Mouse (Mus musculus) neural tube, embryonic 15.5 days (tissue): ENCODE measurements around the gene Fignl1. TPM values are rescaled to one million over a fixed set of nuclear protein-coding genes. Genes with fewer than 3 reads are reported as not detected.

ENCODE experiments used
- ATAC-seq: fragments of 200-750 bp; cut with Nextera tagmentation; 2 replicates; pipeline ENCODE4 v1.8.0; 2017; ENCODE audit warnings: mild to moderate bottlenecking, moderate TSS enrichment, moderate library complexity; ENCODE audit not compliant: low FRiP score
- H3K27ac ChIP-seq: fragments of 300-500 bp; sonication (generic); replicated peaks from 2 replicates; pipeline ENCODE4 v1.5.1; 2015; ENCODE audit warnings: mild to moderate bottlenecking, inconsistent platforms
- H3K27me3 ChIP-seq: fragments of 300-500 bp; sonication (generic); replicated peaks from 2 replicates; pipeline ENCODE4 v1.6.1; 2015; ENCODE audit warnings: inconsistent platforms
- H3K36me3 ChIP-seq: fragments of 300-500 bp; sonication (generic); 2 replicates; pipeline ENCODE4 v1.6.1; 2015; ENCODE audit warnings: inconsistent platforms
- H3K4me1 ChIP-seq: fragments of 300-500 bp; sonication (generic); 2 replicates; pipeline ENCODE4 v1.6.1; 2015; ENCODE audit warnings: inconsistent platforms
- H3K4me2 ChIP-seq: fragments of 300-500 bp; sonication (generic); 2 replicates; pipeline ENCODE4 v1.6.1; 2015; ENCODE audit warnings: inconsistent platforms, mild to moderate bottlenecking, moderate library complexity
- H3K4me3 ChIP-seq: fragments of 300-500 bp; sonication (generic); replicated peaks from 2 replicates; pipeline ENCODE4 v1.5.1; 2015; ENCODE audit warnings: mild to moderate bottlenecking, inconsistent platforms
- H3K9ac ChIP-seq: fragments of 300-500 bp; sonication (generic); replicated peaks from 2 replicates; pipeline ENCODE4 v1.6.1; 2015; ENCODE audit warnings: mild to moderate bottlenecking, inconsistent platforms
- H3K9me3 ChIP-seq: fragments of 300-500 bp; sonication (generic); replicated peaks from 2 replicates; pipeline ENCODE4 v1.6.1; 2016; ENCODE audit warnings: inconsistent platforms
- WGBS: fragments of 180-500 bp; shearing (Covaris S2); methylation state at CpG from one replicate; pipeline ENCODE4 v1.1.7; 2015; ENCODE audit warnings: mixed read lengths; 5-methylcytosine and 5-hydroxymethylcytosine counted together
- polyA plus RNA-seq: library from polyadenylated mRNA; unstranded; fragments of >200 nt; fragmentation: Nextera tagmentation; extraction: Ambion mirVana; gene quantifications from 2 replicates; pipeline ENCODE4 v1.2.1, GENCODE M21; 2015

The Fignl1 gene
- polyA plus RNA-seq, 1 experiment from 2014 or later, result 8.7 TPM

DNA sequence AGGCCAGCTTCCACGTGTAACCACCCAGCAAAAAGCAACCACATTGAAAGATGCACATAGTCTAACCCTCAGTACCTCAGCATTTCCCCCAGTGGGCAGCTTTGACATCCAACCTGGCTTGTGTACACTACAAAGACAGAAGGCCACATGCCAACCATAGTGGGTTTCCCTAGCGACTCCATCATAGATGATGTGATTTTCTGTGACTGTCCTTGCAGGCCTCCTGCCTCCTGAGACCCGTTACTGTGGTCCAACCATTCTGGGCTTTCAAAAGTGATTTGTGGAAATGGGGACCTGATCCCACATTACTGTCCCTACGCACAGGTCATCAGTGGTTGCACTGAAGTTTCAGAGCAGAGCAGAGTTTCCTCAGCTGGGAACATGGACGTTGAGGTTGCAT, 33.9 kb downstream of the Fignl1 start:
- Histone ChIP-seq H3K27me3 (no peaks in the 10 kb centered on the region), H3K4me2 (no peak overlapping the region), H3K4me3 (no peak overlapping the region), H3K27ac (no peak overlapping the region), H3K9ac (no peak overlapping the region), H3K4me1 (no peaks in the 10 kb centered on the region), H3K9me3 (no peaks in the 10 kb centered on the region), H3K36me3 (no peaks in the 10 kb centered on the region)
- no peak for ATAC-seq
- WGBS, result 92% methylated on average over 5 of the region's 5 CpGs

DNA sequence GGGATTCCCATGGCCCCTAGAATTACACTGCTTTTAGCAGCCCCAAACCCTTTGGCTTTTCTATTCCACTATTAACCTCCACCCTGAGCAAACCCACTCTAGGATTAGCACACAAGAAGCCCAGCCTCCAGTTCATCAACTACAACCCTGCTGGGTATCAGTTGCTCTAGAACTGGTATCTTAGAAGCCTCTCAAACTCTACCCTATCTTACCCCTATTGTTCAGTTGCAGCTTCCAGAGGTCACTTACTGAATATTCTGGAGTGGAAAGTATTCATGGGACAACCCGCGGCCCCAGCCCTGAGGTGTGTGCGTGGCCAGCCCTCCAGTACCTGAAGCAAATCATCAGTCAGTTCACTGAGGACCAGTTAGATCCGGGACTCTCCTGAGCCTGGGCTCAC, 34.4 kb downstream of the Fignl1 start:
- Histone ChIP-seq H3K9me3 (no peaks in the 10 kb centered on the region), H3K27ac (no peak overlapping the region), H3K4me3 (no peak overlapping the region), H3K36me3 (no peaks in the 10 kb centered on the region), H3K4me1 (no peaks in the 10 kb centered on the region), H3K4me2 (no peak overlapping the region), H3K9ac (no peak overlapping the region), H3K27me3 (no peaks in the 10 kb centered on the region)
- no peak for ATAC-seq
- 90% methylated on average over 4 of the region's 4 CpGs for WGBS

- ATAC-seq, result no peak
- 94% methylated on average over 4 of the region's 4 CpGs for WGBS
Observed at GRCm38 (mm10) chr11:11772196-11772595, 36.6 kb downstream of the Fignl1 start.

DNA sequence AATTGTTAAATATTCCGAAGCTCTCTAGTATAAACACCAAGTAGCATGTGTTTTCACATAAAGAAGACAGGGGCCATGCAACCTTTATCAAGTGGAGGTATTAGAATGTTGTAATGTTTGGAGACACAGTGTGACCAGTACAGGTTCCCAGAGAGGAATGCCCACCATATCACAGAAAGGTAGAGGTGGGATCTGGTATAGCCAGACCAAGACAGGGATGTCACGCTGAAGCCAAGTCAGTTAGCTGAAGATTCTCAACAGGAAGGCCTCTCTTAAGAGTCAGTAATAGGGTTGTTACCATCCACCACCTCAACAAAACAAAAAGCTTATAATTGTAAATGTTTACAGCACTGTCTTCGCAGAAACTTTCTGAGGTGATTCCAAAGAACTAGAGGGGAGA, 38.1 kb downstream of the Fignl1 start:
- H3K4me2 ChIP-seq, result no peak overlapping the region
- WGBS, result 87% methylated on average over 3 of the region's 3 CpGs
- no peak for ATAC-seq

More at GRCm38 (mm10) chr11:11772196-11772595, 36.6 kb downstream of the Fignl1 start:
- H3K9me3 ChIP-seq, result no peaks in the 10 kb centered on the region
- H3K4me1 ChIP-seq, result no peaks in the 10 kb centered on the region
- H3K36me3 ChIP-seq, result no peaks in the 10 kb centered on the region
- no peak overlapping the region for H3K9ac ChIP-seq
- H3K27me3 ChIP-seq, result no peaks in the 10 kb centered on the region
- H3K27ac ChIP-seq, result no peak overlapping the region
- no peak overlapping the region for H3K4me3 ChIP-seq
- H3K4me2 ChIP-seq, result no peak overlapping the region

DNA sequence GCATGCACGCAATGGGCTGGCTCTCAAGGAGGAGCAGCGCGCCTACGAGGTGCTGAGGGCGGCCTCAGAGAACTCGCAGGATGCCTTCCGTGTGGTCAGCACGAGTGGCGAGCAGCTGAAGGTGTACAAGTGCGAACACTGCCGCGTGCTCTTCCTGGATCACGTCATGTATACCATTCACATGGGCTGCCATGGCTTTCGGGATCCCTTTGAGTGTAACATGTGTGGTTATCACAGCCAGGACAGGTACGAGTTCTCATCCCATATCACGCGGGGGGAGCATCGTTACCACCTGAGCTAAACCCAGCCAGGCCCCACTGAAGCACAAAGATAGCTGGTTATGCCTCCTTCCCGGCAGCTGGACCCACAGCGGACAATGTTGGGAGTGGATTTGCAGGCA, 39.5 kb downstream of the Fignl1 start:
- WGBS, result 94% methylated on average over 20 of the region's 20 CpGs
- no peak overlapping the region for H3K27ac ChIP-seq
- no peaks in the 10 kb centered on the region for H3K9me3 ChIP-seq
- H3K27me3 ChIP-seq, result no peaks in the 10 kb centered on the region
- H3K4me1 ChIP-seq, result no peaks in the 10 kb centered on the region
- no peak overlapping the region for H3K9ac ChIP-seq
- H3K4me2 ChIP-seq, result no peak overlapping the region
- ATAC-seq, result no peak
- no peak overlapping the region for H3K4me3 ChIP-seq
- no peaks in the 10 kb centered on the region for H3K36me3 ChIP-seq

More for the DNA sequence above, 38.1 kb downstream of the Fignl1 start:
- Histone ChIP-seq H3K4me3 (no peak overlapping the region), H3K9me3 (no peaks in the 10 kb centered on the region), H3K9ac (no peak overlapping the region), H3K36me3 (no peaks in the 10 kb centered on the region), H3K27ac (no peak overlapping the region), H3K27me3 (no peaks in the 10 kb centered on the region), H3K4me1 (no peaks in the 10 kb centered on the region)

GRCm38 (mm10) chr11:11768057-11768456, 40.7 kb downstream of the Fignl1 start:
- no peaks in the 10 kb centered on the region for H3K27me3 ChIP-seq
- H3K4me2 ChIP-seq, result no peak overlapping the region
- no peaks in the 10 kb centered on the region for H3K9me3 ChIP-seq
- WGBS, result 91% methylated on average over 2 of the region's 2 CpGs
- no peaks in the 10 kb centered on the region for H3K4me1 ChIP-seq
- ATAC-seq, result no peak
- no peak overlapping the region for H3K27ac ChIP-seq
- H3K9ac ChIP-seq, result no peak overlapping the region
- no peak overlapping the region for H3K4me3 ChIP-seq
- H3K36me3 ChIP-seq, result no peaks in the 10 kb centered on the region

DNA sequence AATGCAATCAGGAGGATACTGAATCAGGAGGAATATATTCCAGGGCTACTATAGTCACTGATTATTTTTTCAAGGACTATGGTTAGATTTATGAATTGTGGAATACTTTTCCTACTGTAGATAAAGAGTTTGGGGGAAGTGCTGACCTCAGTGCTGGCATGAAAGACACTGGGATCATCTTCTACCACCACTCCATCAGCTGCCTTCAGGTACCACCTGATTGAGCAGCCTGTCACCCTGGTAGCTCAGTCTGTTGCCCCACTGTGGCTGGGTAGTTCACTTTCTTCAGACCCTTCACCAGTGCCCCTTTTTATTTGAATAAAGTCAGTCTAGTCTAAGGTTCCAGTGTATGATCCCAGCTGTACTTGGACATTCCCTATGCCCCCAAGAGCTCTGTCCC, 42.0 kb downstream of the Fignl1 start:
- Histone ChIP-seq H3K4me2 (no peak overlapping the region), H3K9ac (no peak overlapping the region), H3K27ac (no peak overlapping the region), H3K4me1 (no peaks in the 10 kb centered on the region), H3K9me3 (no peaks in the 10 kb centered on the region), H3K27me3 (no peaks in the 10 kb centered on the region), H3K4me3 (no peak overlapping the region), H3K36me3 (no peaks in the 10 kb centered on the region)
- no peak for ATAC-seq

GRCm38 (mm10) chr11:11766105-11766504, 42.7 kb downstream of the Fignl1 start:
- Histone ChIP-seq H3K4me2 (no peak overlapping the region), H3K4me1 (no peaks in the 10 kb centered on the region), H3K27me3 (no peaks in the 10 kb centered on the region), H3K27ac (no peak overlapping the region), H3K36me3 (no peaks in the 10 kb centered on the region), H3K9me3 (no peaks in the 10 kb centered on the region), H3K9ac (no peak overlapping the region), H3K4me3 (no peak overlapping the region)
- no peak for ATAC-seq
- 100% methylated on average over 1 of the region's 1 CpGs for WGBS

DNA sequence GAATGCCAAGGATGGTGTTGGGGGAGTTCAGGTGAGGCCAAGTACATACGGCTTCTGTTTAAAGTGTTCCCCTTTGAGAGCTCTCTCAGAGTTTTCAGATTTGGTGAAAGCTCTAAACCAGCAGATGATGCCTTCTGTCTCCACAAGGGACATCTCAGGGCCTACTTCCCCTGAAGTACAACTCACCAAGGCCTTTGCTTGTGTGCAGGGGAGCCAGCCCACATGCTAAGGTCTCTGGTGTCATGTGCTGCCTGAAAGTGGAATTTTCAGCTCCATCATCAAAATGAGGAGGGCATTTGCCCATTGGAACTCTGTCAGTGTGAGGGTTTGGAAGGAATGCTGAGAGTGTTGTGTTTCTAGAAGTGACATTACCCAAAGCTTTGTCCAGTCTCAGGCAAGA, 43.3 kb downstream of the Fignl1 start:
- H3K27ac ChIP-seq, result no peak overlapping the region
- H3K4me1 ChIP-seq, result no peaks in the 10 kb centered on the region
- no peak overlapping the region for H3K4me2 ChIP-seq
- H3K9ac ChIP-seq, result no peak overlapping the region
- no peaks in the 10 kb centered on the region for H3K9me3 ChIP-seq
- WGBS, result 83% methylated on average over 1 of the region's 1 CpGs
- no peak overlapping the region for H3K4me3 ChIP-seq
- H3K36me3 ChIP-seq, result no peaks in the 10 kb centered on the region
- no peak for ATAC-seq
- H3K27me3 ChIP-seq, result no peaks in the 10 kb centered on the region

DNA sequence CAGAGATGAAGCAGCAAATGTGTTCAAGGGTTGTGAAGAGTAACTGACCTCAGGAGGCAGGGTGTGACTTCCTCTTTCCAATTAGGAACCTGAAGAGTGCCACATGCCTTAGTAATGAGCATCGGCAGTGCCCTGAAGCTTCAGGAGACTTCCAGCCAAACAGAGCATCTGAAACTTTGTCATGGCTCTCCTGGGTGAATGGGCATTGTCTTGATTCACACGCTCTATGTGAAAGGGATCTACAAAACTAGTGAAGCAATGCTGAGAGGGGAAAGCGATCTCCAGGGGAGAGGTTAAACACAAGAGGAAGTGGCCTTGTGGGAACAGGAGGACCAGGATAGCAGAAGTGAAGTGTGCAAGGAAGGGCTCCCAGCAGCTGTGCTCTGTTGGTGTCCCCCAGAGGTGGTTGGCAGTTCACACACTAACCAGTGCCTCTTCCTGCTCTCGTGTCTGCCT, 45.5 kb downstream of the Fignl1 start:
- WGBS, result 74% methylated on average over 4 of the region's 4 CpGs
- no peak overlapping the region for H3K27ac ChIP-seq
- no peaks in the 10 kb centered on the region for H3K36me3 ChIP-seq
- no peaks in the 10 kb centered on the region for H3K9me3 ChIP-seq
- no peak overlapping the region for H3K9ac ChIP-seq
- ATAC-seq, result no peak
- no peaks in the 10 kb centered on the region for H3K27me3 ChIP-seq
- H3K4me2 ChIP-seq, result no peak overlapping the region
- H3K4me1 ChIP-seq, result no peaks in the 10 kb centered on the region
- H3K4me3 ChIP-seq, result no peak overlapping the region

DNA sequence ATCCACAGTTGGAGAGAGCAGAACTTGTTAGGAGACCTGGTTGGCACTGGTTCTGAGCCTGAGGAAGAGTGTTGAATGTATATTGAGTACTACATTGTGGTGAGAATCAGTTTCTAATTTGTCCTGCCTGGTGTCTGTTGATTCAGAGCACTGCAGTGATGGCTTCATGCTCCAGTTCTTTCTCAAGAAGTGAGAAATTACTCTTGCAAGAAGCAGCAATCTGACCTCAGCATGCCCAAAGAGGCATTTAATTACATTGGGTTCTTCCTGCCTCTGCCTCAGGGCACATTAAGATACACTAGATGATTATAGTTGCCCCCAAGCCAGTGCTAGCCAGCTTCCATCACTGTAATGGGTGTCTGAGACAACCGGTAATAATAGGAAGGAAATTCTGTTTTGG, 49.9 kb downstream of the Fignl1 start:
- Histone ChIP-seq H3K27ac (no peak overlapping the region), H3K4me2 (no peak overlapping the region), H3K9ac (no peak overlapping the region), H3K4me3 (no peak overlapping the region), H3K36me3 (no peaks in the 10 kb centered on the region), H3K27me3 (no peaks in the 10 kb centered on the region), H3K9me3 (no peaks in the 10 kb centered on the region), H3K4me1 (no peaks in the 10 kb centered on the region)
- WGBS, result 84% methylated on average over 1 of the region's 1 CpGs
- ATAC-seq, result no peak

GRCm38 (mm10) chr11:11758121-11758520, 50.6 kb downstream of the Fignl1 start:
- H3K4me2 ChIP-seq, result no peak overlapping the region
- no peak overlapping the region for H3K27ac ChIP-seq
- no peak overlapping the region for H3K4me3 ChIP-seq
- H3K27me3 ChIP-seq, result no peaks in the 10 kb centered on the region
- WGBS, result 78% methylated on average over 6 of the region's 6 CpGs
- H3K9me3 ChIP-seq, result no peaks in the 10 kb centered on the region
- H3K36me3 ChIP-seq, result no peaks in the 10 kb centered on the region
- no peaks in the 10 kb centered on the region for H3K4me1 ChIP-seq
- H3K9ac ChIP-seq, result no peak overlapping the region
- no peak for ATAC-seq

- no peaks in the 10 kb centered on the region for H3K27me3 ChIP-seq
- 80% methylated on average over 5 of the region's 5 CpGs for WGBS
- H3K4me3 ChIP-seq, result no peak overlapping the region
- no peak overlapping the region for H3K27ac ChIP-seq
- no peak overlapping the region for H3K4me2 ChIP-seq
- H3K9ac ChIP-seq, result no peak overlapping the region
- ATAC-seq, result no peak
- H3K4me1 ChIP-seq, result peaks cover 4% of the 10 kb centered on the region; the same call in 1 of the 2 replicates
- H3K36me3 ChIP-seq, result no peaks in the 10 kb centered on the region
- no peaks in the 10 kb centered on the region for H3K9me3 ChIP-seq
Observed at GRCm38 (mm10) chr11:11752859-11753258, 55.9 kb downstream of the Fignl1 start.
